Mouse (Mus musculus): Measurements from ENCODE around the gene Copz1.

- TF ChIP-seq CTCF (IDR thresholded peaks at IDR 0.05; ENCODE audit: low read depth, low read length) (no peak), POLR2A (IDR thresholded peaks at IDR 0.05; ENCODE audit: extremely low read depth, insufficient read depth, low read length) (peak; percentile 87)
Observed at GRCm38 (mm10) chr15:103240160-103241028, 32.1 kb upstream of the Copz1 start, which contains the start of gene Hnrnpa1.

Measured in liver, adult 2 months (tissue).